Mouse (Mus musculus): Measurements from ENCODE around the gene Piezo1.
A peak's percentile ranks its signal among the peaks of the same experiment; 100 is the strongest.

- no peak for TF ChIP-seq POLR2A (IDR thresholded peaks at IDR 0.05; ENCODE audit: low read depth, low read length)
- TF ChIP-seq CTCF (IDR thresholded peaks at IDR 0.05; ENCODE audit: borderline replicate concordance, insufficient read depth, low read length), result peak; percentile 18; the same call in 1 of the 2 replicates
Measured at GRCm38 (mm10) chr8:122568881-122569309, 17.8 kb upstream of the Piezo1 start.
